Mouse (Mus musculus) cerebellum, adult (tissue): ENCODE results near the gene Arhgap4.

Source experiments
- ATAC-seq: cut with Nextera tagmentation; 2 replicates; pipeline ENCODE4 v1.9.2; 2017; ENCODE audit warnings: mild to moderate bottlenecking, moderate library complexity, mixed read lengths; ENCODE audit not compliant: insufficient number of reproducible peaks, low FRiP score, low TSS enrichment

Arhgap4 gene

GRCm38 (mm10) chrX:73916945-73917344 is 4.7 kb downstream of the Arhgap4 start:
- ATAC-seq = no peak

GRCm38 (mm10) chrX:73914827-73915703 is 6.6 kb downstream of the Arhgap4 start:
- ATAC-seq = peak; percentile 97

DNA sequence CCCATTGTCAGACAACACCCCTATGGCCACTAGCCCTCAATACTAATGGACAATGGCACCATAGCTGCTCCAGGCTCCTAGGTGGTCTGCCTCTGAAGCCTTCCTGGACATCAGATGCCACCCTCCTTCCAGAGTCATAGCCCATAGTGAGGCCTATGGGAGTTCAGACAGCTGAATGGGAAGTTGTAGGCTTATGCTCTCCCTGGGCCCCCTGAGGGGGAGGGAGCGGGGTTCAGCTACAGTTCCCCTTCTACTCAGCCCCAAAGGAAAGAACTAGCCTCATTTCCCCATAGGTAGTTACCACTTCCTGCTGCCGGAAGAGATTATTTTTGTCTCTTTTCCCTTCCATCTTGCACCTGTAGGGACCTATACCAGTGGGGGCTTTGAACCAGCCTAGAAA is 10.1 kb downstream of the Arhgap4 start:
- ATAC-seq = no peak

DNA sequence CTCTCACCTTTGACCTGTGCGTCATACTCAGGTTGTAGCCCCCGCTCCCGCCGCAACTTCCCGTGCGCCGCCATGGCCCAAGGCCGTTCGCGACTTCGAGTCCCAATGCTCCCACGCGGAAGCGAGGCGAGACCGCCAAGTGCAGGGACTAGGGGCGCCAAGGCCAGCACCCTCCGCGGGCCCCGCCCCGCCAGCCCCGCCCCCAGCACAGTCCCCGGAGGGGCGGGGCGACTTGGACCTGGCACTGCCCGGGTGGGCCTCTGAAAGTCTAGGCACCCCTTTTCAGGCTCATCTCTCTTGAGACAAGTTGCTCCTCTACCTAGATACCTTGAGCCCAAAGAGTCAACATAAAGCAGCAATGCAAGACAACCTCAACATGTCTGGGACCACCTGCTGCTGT is 10.5 kb downstream of the Arhgap4 start:
- ATAC-seq = no peak

DNA sequence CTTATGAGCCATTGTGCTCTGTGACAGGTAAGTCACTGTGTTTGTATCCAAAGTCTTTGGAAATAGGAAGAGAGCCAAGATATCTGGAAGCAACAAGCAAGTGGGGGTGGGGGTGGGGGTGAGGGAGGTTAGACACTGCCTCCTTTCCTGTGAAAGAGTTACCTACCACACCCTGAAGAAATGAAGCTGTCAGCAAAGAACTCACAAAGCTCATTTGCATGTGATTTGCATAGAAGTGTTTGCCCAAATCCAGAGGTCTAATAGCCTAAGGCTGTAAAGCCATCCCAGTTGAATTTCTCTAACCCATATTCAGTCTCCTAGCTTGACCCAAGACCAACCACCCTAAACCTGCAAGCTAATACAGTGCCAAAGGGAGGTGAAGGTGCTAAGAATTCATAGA is 11.2 kb downstream of the Arhgap4 start:
- ATAC-seq = no peak

DNA sequence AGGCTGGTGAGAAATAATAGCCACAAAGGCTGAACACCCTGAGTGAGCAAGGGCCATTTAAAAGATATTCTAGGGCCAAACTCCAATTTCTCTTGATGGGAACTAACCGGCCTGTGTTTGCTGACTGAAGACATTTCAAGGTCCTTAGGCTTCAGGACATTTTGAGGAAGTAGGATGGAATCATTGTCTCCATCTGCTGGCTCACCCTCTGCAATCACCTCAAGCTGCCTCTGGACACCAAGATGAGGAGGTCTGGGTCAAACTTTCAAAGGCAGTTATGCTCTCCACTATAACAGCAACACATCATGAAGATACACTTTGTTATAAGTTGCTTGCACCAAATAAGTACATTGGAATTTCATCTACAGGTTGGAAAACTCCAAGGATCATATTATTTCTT is 11.6 kb downstream of the Arhgap4 start:
- ATAC-seq = no peak

- ATAC-seq = no peak
Observed at GRCm38 (mm10) chrX:73897959-73898358, 23.7 kb downstream of the Arhgap4 start.

GRCm38 (mm10) chrX:73895719-73896118 is 26.0 kb downstream of the Arhgap4 start, which contains the start of gene L1cam:
Gene L1cam, minus strand, starts transcription at chrX:73896105.
- ATAC-seq = no peak

- no peak for ATAC-seq
Observed at GRCm38 (mm10) chrX:73892833-73893232, 28.8 kb downstream of the Arhgap4 start.

GRCm38 (mm10) chrX:73891551-73892152 is 30.0 kb downstream of the Arhgap4 start, which contains the start of gene Avpr2:
Gene Avpr2, plus strand, starts transcription at chrX:73892102.
- ATAC-seq = no peak

GRCm38 (mm10) chrX:73881463-73881862 is 40.2 kb downstream of the Arhgap4 start:
- ATAC-seq = no peak

GRCm38 (mm10) chrX:73881036-73881427 is 40.6 kb downstream of the Arhgap4 start:
- no peak; the same call in 1 of the 2 replicates for ATAC-seq

DNA sequence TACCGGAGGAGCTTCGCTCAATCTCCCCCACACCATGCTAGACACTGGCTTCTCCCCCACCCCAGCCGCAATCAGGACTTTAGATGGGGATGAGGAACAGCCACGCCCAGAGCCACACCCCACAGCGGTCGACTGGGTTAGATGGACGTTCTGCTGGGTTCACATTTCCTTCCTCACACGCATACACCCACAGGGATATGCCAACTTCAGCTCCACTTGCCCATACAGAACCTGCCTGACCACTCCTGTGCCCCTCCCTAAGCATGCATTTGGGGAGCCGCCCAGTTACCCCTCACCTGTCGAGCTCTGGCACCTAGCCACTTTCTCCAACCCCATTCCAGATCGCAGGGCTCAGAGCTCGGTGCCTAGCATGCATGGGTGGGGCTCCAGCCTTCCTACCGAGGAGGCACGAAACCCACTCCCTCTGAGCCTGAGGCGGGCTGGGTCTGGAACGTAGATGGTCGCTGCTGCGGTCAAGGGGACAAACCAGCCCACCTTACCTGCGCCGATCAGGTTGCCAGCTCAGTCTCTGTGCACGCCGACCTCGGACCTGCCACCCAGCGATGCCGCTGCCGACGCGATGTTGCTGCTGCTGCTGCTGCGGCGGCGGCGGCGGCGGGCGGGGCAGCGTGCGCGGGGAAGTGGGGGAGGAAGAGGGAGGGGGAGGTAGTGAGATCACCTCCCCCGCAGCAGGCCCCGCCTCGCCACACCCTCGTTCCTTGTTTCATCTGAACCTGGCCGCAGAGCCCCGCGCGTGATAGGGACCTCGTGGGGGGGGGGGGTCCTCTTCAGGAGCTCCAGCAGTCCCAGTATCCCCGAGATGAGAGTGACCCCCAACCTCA is 41.3 kb downstream of the Arhgap4 start:
- peak; percentile 52; the same call in 1 of the 2 replicates for ATAC-seq

- no peak for ATAC-seq
Observed at GRCm38 (mm10) chrX:73877014-73877413, 44.7 kb downstream of the Arhgap4 start.

DNA sequence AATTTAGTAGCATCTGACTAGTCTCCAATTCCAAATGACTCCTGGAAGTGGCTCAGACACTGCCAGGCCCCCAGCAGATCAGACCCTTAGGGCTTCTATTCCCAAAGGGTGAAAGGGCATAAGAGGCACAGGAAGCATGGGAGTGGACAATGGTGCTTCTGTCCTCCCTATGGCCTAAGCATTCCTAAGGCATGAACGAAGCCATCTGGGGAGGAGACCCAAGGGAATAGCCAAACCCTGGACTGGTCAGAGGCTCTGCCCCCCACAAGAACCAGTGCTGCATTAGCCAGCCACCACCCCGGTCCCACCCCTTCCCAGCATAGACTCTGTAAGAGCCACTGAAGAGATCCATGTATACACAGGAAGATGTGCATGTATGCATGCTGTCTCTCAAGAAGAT is 45.8 kb downstream of the Arhgap4 start:
- no peak for ATAC-seq

DNA sequence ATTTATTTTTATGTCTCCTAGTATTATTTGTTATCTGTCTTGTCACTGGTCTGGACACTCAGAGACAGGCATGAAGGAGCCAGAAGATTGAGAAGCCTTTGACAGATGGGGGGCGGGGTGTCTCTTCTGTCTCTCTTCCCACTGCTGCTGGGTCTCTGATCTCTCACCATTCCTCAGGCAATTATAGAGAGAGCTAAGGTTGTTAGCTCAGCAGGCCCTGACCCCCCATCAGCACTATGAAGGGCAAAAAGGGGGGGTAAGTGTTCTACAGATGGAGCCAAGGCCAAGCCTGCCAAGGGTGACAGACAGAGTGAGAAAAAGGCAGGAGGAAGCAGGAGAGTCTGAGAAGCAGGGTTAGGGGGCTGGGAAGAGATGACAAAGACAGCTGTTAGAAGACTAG is 49.7 kb downstream of the Arhgap4 start:
- no peak for ATAC-seq

DNA sequence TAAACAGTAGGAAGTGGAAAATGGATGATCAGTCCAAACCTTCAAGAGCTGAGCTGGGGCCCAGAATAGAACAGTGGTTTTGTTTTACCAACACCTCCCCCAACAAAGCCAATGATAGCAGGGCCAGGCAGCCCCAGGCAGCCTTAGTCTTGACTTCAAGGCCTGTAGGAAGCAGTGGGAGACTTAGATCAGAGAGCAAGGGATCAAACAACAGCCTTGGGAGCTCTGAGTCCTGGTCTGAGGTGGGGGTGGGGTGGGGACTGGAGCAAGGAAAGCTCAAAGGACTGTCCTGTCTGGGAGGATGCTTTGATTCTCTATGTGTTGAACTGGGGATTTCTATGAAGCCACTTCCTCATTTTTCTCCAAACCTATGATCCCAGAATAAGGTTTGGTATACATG is 50.2 kb downstream of the Arhgap4 start:
- ATAC-seq = no peak

- ATAC-seq = no peak
Observed at GRCm38 (mm10) chrX:73869334-73869733, 52.3 kb downstream of the Arhgap4 start.

DNA sequence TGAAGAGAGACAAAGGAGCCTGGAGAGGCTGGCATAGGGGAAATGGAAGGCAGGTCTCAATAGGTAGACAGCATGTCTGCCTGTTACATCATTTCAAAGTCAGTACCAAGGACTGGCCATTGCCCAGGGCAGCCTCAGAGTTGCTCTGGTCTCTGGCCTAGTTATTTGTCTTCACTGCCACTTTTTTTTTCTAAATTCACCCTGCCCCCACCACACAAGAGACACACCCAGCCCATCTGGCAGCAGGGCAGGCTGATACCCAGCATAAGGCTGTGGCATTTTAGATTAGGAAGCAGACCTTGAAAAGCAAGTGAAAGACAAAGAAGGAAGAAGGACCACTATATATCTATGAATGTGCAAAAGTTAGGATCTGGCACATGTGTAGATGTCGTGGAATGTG is 53.8 kb downstream of the Arhgap4 start:
- ATAC-seq = no peak

DNA sequence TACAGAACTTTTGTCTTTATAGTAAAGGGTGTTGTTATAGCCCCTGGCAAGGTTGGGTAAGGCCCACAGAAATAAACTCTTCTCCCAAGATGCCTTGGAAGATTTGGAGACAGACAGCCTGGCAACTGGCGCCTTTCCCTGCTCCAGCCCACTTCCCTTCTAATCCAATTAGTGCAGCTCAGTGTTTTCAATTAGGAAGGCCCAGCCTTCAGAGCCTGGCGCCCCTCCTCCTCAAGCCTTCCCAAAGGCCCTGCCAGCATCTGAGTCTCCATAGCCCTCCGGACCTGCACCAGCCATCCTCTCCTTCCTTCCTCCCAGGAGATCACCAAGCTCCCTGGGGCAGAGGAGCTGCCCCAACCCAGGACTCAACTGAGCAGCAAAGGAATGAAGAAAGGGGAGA is 54.4 kb downstream of the Arhgap4 start:
- no peak for ATAC-seq

- ATAC-seq = no peak
Observed at GRCm38 (mm10) chrX:73864692-73865091, 57.0 kb downstream of the Arhgap4 start.
